Mouse (Mus musculus) CH12.LX (cell line): ENCODE measurements around the gene Itgb1bp1.

Experiments
- EP300 ChIP-seq: IDR thresholded peaks from 2 replicates; pipeline ENCODE4 v1.6.1; 2011; ENCODE audit warnings: low read length, improper control_type of control experiment
- GABPA ChIP-seq: IDR thresholded peaks from 2 replicates; pipeline ENCODE4 v1.6.1; 2012; ENCODE audit warnings: low read depth, low read length, improper control_type of control experiment, inconsistent platforms; ENCODE audit not compliant: insufficient replicate concordance
- USF1 ChIP-seq: IDR thresholded peaks from 2 replicates; pipeline ENCODE4 v1.6.1; 2014; ENCODE audit warnings: low read depth, mild to moderate bottlenecking, inconsistent platforms, low read length, improper control_type of control experiment

DNA sequence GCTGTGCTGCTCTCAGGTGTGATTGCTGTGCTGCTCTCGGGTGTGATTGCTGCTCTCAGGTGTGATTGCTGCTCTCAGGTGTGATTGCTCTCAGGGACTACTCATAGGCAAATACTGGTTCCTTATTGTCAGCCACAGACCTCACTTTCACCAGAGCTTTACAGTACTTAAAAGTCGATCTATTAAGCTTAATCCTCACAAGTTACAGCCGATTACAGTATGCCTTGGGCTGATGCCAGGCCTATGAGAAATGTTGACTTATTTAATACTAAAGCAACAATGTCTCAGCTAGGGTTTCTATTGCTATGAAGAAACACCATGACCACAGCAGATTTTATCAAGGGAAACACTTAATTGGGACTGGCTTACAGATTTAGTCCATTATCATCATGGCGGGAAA is 89.7 kb downstream of the Itgb1bp1 start:
- no peak for TF ChIP-seq GABPA
- no peak for TF ChIP-seq USF1
- no peak for TF ChIP-seq EP300
